Comparison of ENCODE assay signal across 18 mouse cellular contexts in genomic region chr2:26056226-26056625, GRCm38 (mm10).
"Had no signal": no experiment of that assay in that cellular context is flagged by ENCODE, and none has a peak within 500 bp of the region (broad histone marks: within the 10 kb centered on the region; RNA-seq: fewer than 3 reads in every experiment).

No protein-coding gene starts in this region.

- H3K9ac ChIP-seq: kidney, embryonic 15.5 days; liver, embryonic 14.5 days; liver, postnatal 0 days; lung, embryonic 14.5 days; midbrain, embryonic 13.5 days had no signal

- H3K27ac ChIP-seq: layer of hippocampus, adult 2 months; liver, embryonic 14.5 days; macrophage; midbrain, embryonic 13.5 days had no signal

- H3K27me3 ChIP-seq: kidney, embryonic 15.5 days; midbrain, embryonic 13.5 days had no signal

- H3K4me3 ChIP-seq: kidney, embryonic 15.5 days; layer of hippocampus, adult 2 months; midbrain, embryonic 13.5 days had no signal

- ATAC-seq: liver, postnatal 0 days; lung, postnatal 0 days; midbrain, embryonic 13.5 days had no signal

- H3K4me1 ChIP-seq: midbrain, embryonic 13.5 days had no signal

- H3K36me3 ChIP-seq: kidney, embryonic 15.5 days had no signal

- H3K9me3 ChIP-seq: kidney, embryonic 15.5 days; midbrain, embryonic 13.5 days had no signal

- DNase-seq: kidney, adult 11 months; kidney, adult 8-10 months; kidney, postnatal 14 days; layer of hippocampus, adult 9-11 months; liver, postnatal 0 days; lung, embryonic 14.5 days; right cerebral cortex, adult 18-20 months; right cerebral cortex, postnatal 14 days; right cerebral cortex, postnatal 4 days; spleen, adult 18-20 months; thymus, adult 18-20 months; thymus, postnatal 36 days had no signal

- H3K4me2 ChIP-seq: kidney, embryonic 15.5 days; lung, embryonic 14.5 days; midbrain, embryonic 13.5 days had no signal
